Mouse (Mus musculus): ENCODE data around the gene Tmem94. TPM values are rescaled to one million over a fixed set of nuclear protein-coding genes. Genes with fewer than 3 reads are reported as not detected.
A peak's percentile ranks its signal among the peaks of the same experiment; 100 is the strongest.

Tmem94 gene
- polyA plus RNA-seq, 1 experiment from 2014 or later: 26.5 TPM

GRCm38 (mm10) chr11:115766356-115766943 lies 1.2 kb downstream of the Tmem94 start:
- no peak for ATAC-seq (ENCODE audit: insufficient number of reproducible peaks, insufficient read depth, low FRiP score, low TSS enrichment, low read depth)
- 47% methylated on average over 13 of the region's 13 CpGs for WGBS
- H3K4me3 ChIP-seq (replicated peaks): peak overlapping the region; percentile 79
- H3K27me3 ChIP-seq: no peaks in the 10 kb centered on the region
- H3K4me2 ChIP-seq: peak overlapping the region; percentile 79
- H3K27ac ChIP-seq: peak overlapping the region; percentile 92
- no peaks in the 10 kb centered on the region; the same call in 1 of the 2 replicates for H3K36me3 ChIP-seq
- H3K9me3 ChIP-seq: no peaks in the 10 kb centered on the region
- peaks cover 8% of the 10 kb centered on the region for H3K4me1 ChIP-seq (replicated peaks)
- H3K9ac ChIP-seq (replicated peaks): peak overlapping the region; percentile 92

DNA sequence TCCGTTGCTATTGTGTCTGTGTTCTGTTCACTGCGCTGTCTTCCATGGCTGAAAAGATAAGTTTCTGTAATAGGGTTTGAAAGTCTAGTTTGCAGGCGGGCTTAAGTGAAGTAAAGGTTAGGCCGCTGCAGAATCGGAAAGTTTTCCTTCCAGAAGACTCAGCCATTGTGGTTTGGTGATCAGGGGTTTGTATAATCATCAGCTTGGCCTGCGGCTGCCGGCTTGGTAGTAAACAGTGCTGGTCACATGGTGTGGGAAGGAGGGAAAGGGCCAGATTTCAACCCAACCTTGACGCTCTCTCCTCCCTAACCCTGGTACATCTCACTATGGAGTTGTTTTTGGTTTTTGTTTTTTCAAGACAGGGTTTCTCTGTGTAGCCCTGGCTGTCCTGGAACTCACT lies 1.7 kb downstream of the Tmem94 start:
- 92% methylated on average over 8 of the region's 8 CpGs for WGBS
- H3K27me3 ChIP-seq: no peaks in the 10 kb centered on the region
- peak overlapping the region; percentile 92; the same call in 1 of the 2 replicates for H3K27ac ChIP-seq
- peaks cover 8% of the 10 kb centered on the region for H3K4me1 ChIP-seq (replicated peaks)
- no peak for ATAC-seq (ENCODE audit: insufficient number of reproducible peaks, insufficient read depth, low FRiP score, low TSS enrichment, low read depth)
- 0 out of 2 replicates have a peak overlapping the region, but pooled peaks have one; percentile 92 for H3K9ac ChIP-seq (replicated peaks)
- H3K36me3 ChIP-seq: no peaks in the 10 kb centered on the region; the same call in 1 of the 2 replicates
- no peaks in the 10 kb centered on the region for H3K9me3 ChIP-seq
- peak overlapping the region; percentile 79 for H3K4me2 ChIP-seq
- H3K4me3 ChIP-seq (replicated peaks): 0 out of 2 replicates have a peak overlapping the region, but pooled peaks have one; percentile 79

DNA sequence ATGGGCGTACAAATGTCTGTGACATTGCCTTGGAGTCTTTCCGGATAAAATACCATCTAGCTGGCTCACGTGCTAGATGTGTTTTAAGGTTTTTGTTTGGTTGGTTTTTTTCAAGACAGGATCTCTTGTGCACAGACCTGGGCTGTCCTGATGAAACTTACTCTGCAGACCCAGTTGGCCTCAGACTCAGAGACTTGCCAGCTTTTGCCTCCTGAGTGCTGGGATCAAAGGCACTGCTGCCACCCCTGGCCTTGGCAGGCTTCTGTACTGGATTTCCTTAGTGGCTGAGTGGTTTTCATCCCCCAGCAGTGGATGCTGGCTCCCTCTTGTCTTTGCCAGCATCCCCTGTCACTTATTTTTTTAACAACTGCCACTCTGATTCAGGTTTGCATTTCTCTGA lies 3.7 kb downstream of the Tmem94 start:
- H3K4me2 ChIP-seq: no peak overlapping the region
- no peak overlapping the region for H3K27ac ChIP-seq
- no peaks in the 10 kb centered on the region for H3K9me3 ChIP-seq
- H3K9ac ChIP-seq (replicated peaks): no peak overlapping the region
- H3K4me3 ChIP-seq (replicated peaks): no peak overlapping the region
- no peak for ATAC-seq (ENCODE audit: insufficient number of reproducible peaks, insufficient read depth, low FRiP score, low TSS enrichment, low read depth)
- no peaks in the 10 kb centered on the region for H3K27me3 ChIP-seq
- WGBS: 89% methylated on average over 3 of the region's 3 CpGs
- peaks cover 5% of the 10 kb centered on the region; the same call in 1 of the 2 replicates for H3K36me3 ChIP-seq
- peaks cover 8% of the 10 kb centered on the region for H3K4me1 ChIP-seq (replicated peaks)

DNA sequence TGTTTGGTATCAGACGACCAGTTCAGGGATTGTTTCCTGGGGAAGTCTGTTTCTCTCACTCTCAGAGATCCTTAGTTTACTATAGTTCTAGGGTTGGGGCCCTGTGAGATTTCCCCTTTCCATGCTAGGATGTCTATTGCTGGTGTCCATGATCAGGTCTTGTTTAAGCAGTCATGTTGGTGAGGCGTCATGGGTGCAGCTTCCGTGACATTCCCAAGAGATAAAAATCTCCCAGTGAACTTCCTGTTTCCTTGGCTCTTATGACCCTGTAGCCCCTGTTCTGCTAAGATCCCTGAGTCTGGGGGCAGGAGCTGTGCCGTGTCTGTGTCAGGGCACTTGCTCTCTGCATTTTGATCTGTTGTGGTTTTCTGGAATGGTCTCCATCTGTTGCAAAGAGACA lies 9.4 kb downstream of the Tmem94 start:
- Histone ChIP-seq H3K4me3 (replicated peaks) (no peak overlapping the region), H3K27ac (no peak overlapping the region), H3K27me3 (no peaks in the 10 kb centered on the region), H3K9ac (replicated peaks) (no peak overlapping the region), H3K4me2 (no peak overlapping the region), H3K9me3 (no peaks in the 10 kb centered on the region), H3K36me3 (peaks cover 16% of the 10 kb centered on the region; the same call in 1 of the 2 replicates), H3K4me1 (replicated peaks) (peaks cover 31% of the 10 kb centered on the region)
- WGBS: 60% methylated on average over 4 of the region's 4 CpGs
- no peak for ATAC-seq (ENCODE audit: insufficient number of reproducible peaks, insufficient read depth, low FRiP score, low TSS enrichment, low read depth)

- no peaks in the 10 kb centered on the region for H3K27me3 ChIP-seq
- no peak for ATAC-seq (ENCODE audit: insufficient number of reproducible peaks, insufficient read depth, low FRiP score, low TSS enrichment, low read depth)
- 42% methylated on average over 18 of the region's 18 CpGs for WGBS
- H3K9me3 ChIP-seq: no peaks in the 10 kb centered on the region
- peaks cover 45% of the 10 kb centered on the region for H3K4me1 ChIP-seq (replicated peaks)
- no peak overlapping the region for H3K4me3 ChIP-seq (replicated peaks)
- H3K9ac ChIP-seq (replicated peaks): 0 out of 2 replicates have a peak overlapping the region, but pooled peaks have one; percentile 27
- no peak overlapping the region for H3K4me2 ChIP-seq
- H3K36me3 ChIP-seq: peaks cover 16% of the 10 kb centered on the region; the same call in 1 of the 2 replicates
- no peak overlapping the region for H3K27ac ChIP-seq
Measured at GRCm38 (mm10) chr11:115775821-115776665, 10.8 kb downstream of the Tmem94 start.

DNA sequence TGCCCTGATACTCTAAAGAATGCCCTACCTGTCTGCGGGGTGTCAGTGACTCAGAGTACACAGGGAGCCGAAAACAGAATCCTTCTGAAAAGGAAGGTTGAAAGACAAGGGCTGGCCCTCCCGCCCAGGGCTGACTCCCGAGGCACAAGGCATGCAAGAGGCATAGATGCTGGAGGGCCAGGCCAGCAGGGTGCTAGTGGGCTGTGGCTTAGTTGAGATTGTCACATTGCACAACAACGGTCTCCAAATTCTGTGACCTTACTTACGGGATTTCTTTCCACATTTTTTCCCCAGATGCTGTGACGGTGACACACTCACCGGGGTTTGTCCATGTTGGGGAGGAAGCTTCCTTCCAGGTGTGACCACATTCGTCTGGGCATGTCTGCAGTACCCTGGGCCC lies 11.7 kb downstream of the Tmem94 start:
- Histone ChIP-seq H3K4me3 (replicated peaks) (no peak overlapping the region), H3K36me3 (peaks cover 16% of the 10 kb centered on the region; the same call in 1 of the 2 replicates), H3K9me3 (no peaks in the 10 kb centered on the region), H3K4me2 (no peak overlapping the region), H3K4me1 (replicated peaks) (peaks cover 45% of the 10 kb centered on the region), H3K27ac (no peak overlapping the region; the same call in 1 of the 2 replicates), H3K9ac (replicated peaks) (no peak overlapping the region), H3K27me3 (no peaks in the 10 kb centered on the region)
- no peak for ATAC-seq (ENCODE audit: insufficient number of reproducible peaks, insufficient read depth, low FRiP score, low TSS enrichment, low read depth)
- WGBS: 73% methylated on average over 9 of the region's 9 CpGs

DNA sequence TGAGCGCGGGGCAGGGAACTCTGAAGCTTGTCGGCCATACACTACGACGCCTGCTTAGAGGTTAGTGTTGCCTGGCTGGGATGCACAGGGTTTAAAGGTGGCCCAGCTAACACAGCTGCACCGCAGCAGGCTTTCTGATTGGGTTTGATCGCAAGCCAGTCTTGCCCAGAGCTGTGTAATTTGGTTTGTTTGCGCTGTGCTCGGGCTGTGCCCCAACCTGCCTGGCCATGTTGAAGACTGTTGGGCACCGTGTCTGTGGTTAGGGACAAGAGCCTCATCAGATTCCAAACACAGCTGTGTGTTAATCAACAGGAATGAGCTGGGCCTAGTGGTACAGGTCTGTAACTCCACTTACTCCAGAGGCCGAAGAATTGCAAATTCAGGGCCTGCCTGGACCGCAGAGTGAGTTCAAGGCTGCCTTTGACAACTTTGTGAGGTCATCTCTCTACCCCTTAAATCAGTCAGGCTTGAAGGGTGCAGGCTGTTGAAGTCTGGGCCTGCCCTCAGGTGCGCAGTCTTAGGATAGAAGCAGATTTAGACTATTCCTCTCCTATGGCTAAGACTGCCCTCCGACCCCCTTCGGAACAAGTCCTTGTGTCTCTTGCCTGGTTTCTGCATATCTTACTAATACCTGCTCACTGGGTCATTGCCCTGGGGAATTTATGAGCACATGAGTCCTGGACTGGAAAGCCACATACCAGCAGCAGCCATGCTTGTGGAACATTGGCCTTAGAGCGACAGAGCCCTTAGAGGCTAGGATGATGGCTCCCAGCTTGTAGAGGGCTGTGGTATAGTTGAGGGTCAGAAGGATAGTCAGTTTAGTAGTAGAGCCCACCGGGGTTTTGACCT lies 12.5 kb downstream of the Tmem94 start:
- ATAC-seq (ENCODE audit: insufficient number of reproducible peaks, insufficient read depth, low FRiP score, low TSS enrichment, low read depth): no peak
- peaks cover 49% of the 10 kb centered on the region for H3K4me1 ChIP-seq (replicated peaks)
- H3K4me3 ChIP-seq (replicated peaks): no peak overlapping the region
- no peak overlapping the region; the same call in 1 of the 2 replicates for H3K9ac ChIP-seq (replicated peaks)
- peaks cover 16% of the 10 kb centered on the region; the same call in 1 of the 2 replicates for H3K36me3 ChIP-seq
- 83% methylated on average over 17 of the region's 17 CpGs for WGBS
- H3K4me2 ChIP-seq: no peak overlapping the region
- H3K27ac ChIP-seq: no peak overlapping the region; the same call in 1 of the 2 replicates
- H3K9me3 ChIP-seq: no peaks in the 10 kb centered on the region
- no peaks in the 10 kb centered on the region for H3K27me3 ChIP-seq

DNA sequence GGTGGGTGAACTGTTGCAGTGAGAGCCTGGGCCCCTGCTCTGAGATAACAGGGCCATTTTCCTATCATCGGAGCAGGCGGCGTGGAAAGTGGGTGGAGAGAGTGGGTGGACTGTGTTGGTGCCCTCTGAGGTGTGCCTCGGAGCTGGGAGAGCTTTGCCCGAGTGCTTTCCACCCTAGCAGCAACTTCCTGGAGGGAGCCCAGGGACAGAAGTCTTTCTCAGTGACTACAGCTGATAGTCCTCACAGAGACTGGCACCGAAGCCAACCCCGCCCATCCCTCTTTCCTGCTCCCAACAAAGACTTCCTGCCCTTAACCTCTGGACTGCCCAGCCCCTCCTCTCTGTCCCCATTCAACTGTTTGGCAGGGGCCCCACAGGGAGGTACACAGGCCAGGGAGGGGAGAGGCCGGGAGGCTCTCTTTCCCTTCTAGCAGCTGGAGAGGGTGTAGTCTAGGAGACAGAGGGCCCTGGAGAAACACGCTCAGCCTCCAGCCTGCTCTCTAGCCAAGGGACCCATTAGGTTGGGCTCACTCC lies 13.9 kb downstream of the Tmem94 start:
- Histone ChIP-seq H3K27ac (peak overlapping the region; percentile 62), H3K27me3 (no peaks in the 10 kb centered on the region), H3K9ac (replicated peaks) (peak overlapping the region; percentile 24), H3K9me3 (no peaks in the 10 kb centered on the region), H3K4me2 (peak overlapping the region; percentile 28), H3K4me1 (replicated peaks) (peaks cover 49% of the 10 kb centered on the region), H3K4me3 (replicated peaks) (no peak overlapping the region), H3K36me3 (peaks cover 14% of the 10 kb centered on the region; the same call in 1 of the 2 replicates)
- 29% methylated on average over 9 of the region's 9 CpGs for WGBS
- ATAC-seq (ENCODE audit: insufficient number of reproducible peaks, insufficient read depth, low FRiP score, low TSS enrichment, low read depth): no peak

GRCm38 (mm10) chr11:115780141-115781070 lies 15.2 kb downstream of the Tmem94 start:
- ATAC-seq (ENCODE audit: insufficient number of reproducible peaks, insufficient read depth, low FRiP score, low TSS enrichment, low read depth): no peak
- Histone ChIP-seq H3K4me2 (peak overlapping the region; percentile 11; the same call in 1 of the 2 replicates), H3K9me3 (no peaks in the 10 kb centered on the region), H3K27ac (no peak overlapping the region), H3K4me3 (replicated peaks) (0 out of 2 replicates have a peak overlapping the region, but pooled peaks have one; percentile 1), H3K36me3 (peaks cover 16% of the 10 kb centered on the region), H3K9ac (replicated peaks) (peak overlapping the region; percentile 18; the same call in 1 of the 2 replicates), H3K4me1 (replicated peaks) (peaks cover 42% of the 10 kb centered on the region), H3K27me3 (no peaks in the 10 kb centered on the region)
- 24% methylated on average over 20 of the region's 20 CpGs for WGBS

DNA sequence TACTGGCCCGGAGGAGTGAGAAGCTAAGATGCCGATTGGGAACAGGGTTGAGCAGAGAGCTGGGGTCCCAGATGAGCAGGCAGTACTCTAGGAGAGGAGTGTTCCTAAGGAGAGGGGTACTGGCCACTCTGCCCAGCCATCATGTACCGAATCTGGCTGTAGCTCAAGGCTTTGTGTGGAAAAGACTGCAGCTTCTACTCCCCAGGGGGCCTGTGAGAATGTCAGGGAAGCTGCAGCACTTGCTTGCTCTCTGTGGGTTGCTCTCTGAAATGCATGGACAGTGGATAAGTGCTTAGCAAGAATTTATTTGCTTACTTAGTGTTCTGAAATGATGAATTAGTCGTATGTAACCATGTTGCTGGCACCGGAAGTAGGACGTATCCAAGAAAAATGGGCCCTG lies 21.2 kb downstream of the Tmem94 start:
- H3K4me1 ChIP-seq (replicated peaks): peaks cover 4% of the 10 kb centered on the region; the same call in 1 of the 2 replicates
- H3K4me3 ChIP-seq (replicated peaks): no peak overlapping the region
- H3K27me3 ChIP-seq: no peaks in the 10 kb centered on the region
- H3K36me3 ChIP-seq: peaks cover 65% of the 10 kb centered on the region
- H3K9ac ChIP-seq (replicated peaks): no peak overlapping the region
- no peak overlapping the region for H3K4me2 ChIP-seq
- ATAC-seq (ENCODE audit: insufficient number of reproducible peaks, insufficient read depth, low FRiP score, low TSS enrichment, low read depth): no peak
- no peaks in the 10 kb centered on the region for H3K9me3 ChIP-seq
- H3K27ac ChIP-seq: no peak overlapping the region
- WGBS: 81% methylated on average over 6 of the region's 6 CpGs
